Comparison of ENCODE assay signal across 19 mouse cellular contexts in genomic region chr7:56015172-56015571, GRCm38 (mm10). TPM values are rescaled to one million over a fixed set of nuclear protein-coding genes. Genes with fewer than 3 reads are reported as not detected.
A peak's percentile ranks its signal among the peaks of the same experiment; 100 is the strongest.
DNase-seq lines count a peak whose midpoint lies in the region; ATAC-seq and TF ChIP-seq lines count a peak whose summit lies in the region.
"Had no signal": no experiment of that assay in that cellular context is flagged by ENCODE, and none has a peak within 500 bp of the region (broad histone marks: within the 10 kb centered on the region; RNA-seq: fewer than 3 reads in every experiment).

No protein-coding gene starts in this region.

- peak; percentile 31; the same call in 1 of the 2 replicates for ATAC-seq in intestine, embryonic 15.5 days
- ATAC-seq in intestine, postnatal 0 days = no peak
- peak; percentile 84 for ATAC-seq in erythroid progenitor cell, adult 5-6 weeks (replicated peaks; ENCODE audit: low FRiP score, poor library complexity, severe bottlenecking)
- peak; percentile 78 for ATAC-seq in megakaryocyte progenitor cell, adult 5-6 weeks (replicated peaks; ENCODE audit: poor library complexity)
- ATAC-seq in hindbrain, embryonic 11.5 days (ENCODE audit: low FRiP score) = no peak
- ATAC-seq: forebrain, embryonic 13.5 days had no signal

- H3K4me1 ChIP-seq in intestine, embryonic 15.5 days (replicated peaks) = no peaks in the 10 kb centered on the region
- 0 out of 2 replicates have a peak, but pooled peaks cover 3% of the 10 kb centered on the region for H3K4me1 ChIP-seq in intestine, postnatal 0 days (replicated peaks; ENCODE audit: control insufficient read depth, insufficient read depth, low read length)
- H3K4me1 ChIP-seq in hindbrain, embryonic 11.5 days (replicated peaks; ENCODE audit: control insufficient read depth, insufficient read depth, low read length) = no peaks in the 10 kb centered on the region
- H3K4me1 ChIP-seq: neural tube, embryonic 12.5 days had no signal

- no peak overlapping the region for H3K9ac ChIP-seq in intestine, embryonic 15.5 days
- H3K9ac ChIP-seq in intestine, postnatal 0 days (ENCODE audit: low read depth, low read length) = no peak overlapping the region
- no peak overlapping the region for H3K9ac ChIP-seq in hindbrain, embryonic 11.5 days (ENCODE audit: low read depth, low read length)
- H3K9ac ChIP-seq: embryonic facial prominence, embryonic 12.5 days; forebrain, embryonic 13.5 days; heart, embryonic 13.5 days; hindbrain, embryonic 12.5 days; midbrain, embryonic 12.5 days; neural tube, embryonic 12.5 days had no signal

- DNase-seq in yolk sac, embryonic 10.5 days (ENCODE audit: low spot score) = peak; percentile 13
- no peak for DNase-seq in urinary bladder, postnatal 4 days (ENCODE audit: low spot score in 2 of 2)
- DNase-seq in left cerebral cortex, adult 8-10 months (ENCODE audit: low spot score in 2 of 2) = no peak
- no peak for DNase-seq in hindbrain, embryonic 11.5 days (ENCODE audit: low spot score)
- DNase-seq: cerebellum, adult 9-11 months; gastrocnemius, adult 2 months; kidney, adult 2 months; retina, postnatal 1 day had no signal

- WGBS in intestine, embryonic 15.5 days = 72% methylated on average over 6 of the region's 6 CpGs
- 71% methylated on average over 6 of the region's 6 CpGs for WGBS in intestine, postnatal 0 days
- 91% methylated on average over 6 of the region's 6 CpGs for WGBS in hindbrain, embryonic 11.5 days

- no peak overlapping the region for H3K4me3 ChIP-seq in intestine, embryonic 15.5 days (replicated peaks)
- no peak overlapping the region for H3K4me3 ChIP-seq in intestine, postnatal 0 days (ENCODE audit: low read depth, low read length)
- no peak overlapping the region for H3K4me3 ChIP-seq in hindbrain, embryonic 11.5 days (ENCODE audit: low read depth, low read length)
- H3K4me3 ChIP-seq: embryonic facial prominence, embryonic 12.5 days; forebrain, embryonic 13.5 days; gastrocnemius, adult 2 months; heart, embryonic 13.5 days; hindbrain, embryonic 12.5 days; limb, embryonic 10.5 days; midbrain, embryonic 12.5 days; neural tube, embryonic 12.5 days had no signal

- H3K9me3 ChIP-seq in intestine, embryonic 15.5 days = no peaks in the 10 kb centered on the region
- H3K9me3 ChIP-seq in intestine, postnatal 0 days (ENCODE audit: control insufficient read depth) = no peaks in the 10 kb centered on the region
- H3K9me3 ChIP-seq in hindbrain, embryonic 11.5 days (ENCODE audit: control insufficient read depth, low read length) = no peaks in the 10 kb centered on the region
- H3K9me3 ChIP-seq: embryonic facial prominence, embryonic 12.5 days; forebrain, embryonic 13.5 days; heart, embryonic 13.5 days; hindbrain, embryonic 12.5 days; limb, embryonic 10.5 days; midbrain, embryonic 12.5 days; neural tube, embryonic 12.5 days had no signal

- H3K36me3 ChIP-seq in intestine, embryonic 15.5 days = no peaks in the 10 kb centered on the region
- no peaks in the 10 kb centered on the region for H3K36me3 ChIP-seq in intestine, postnatal 0 days (ENCODE audit: control insufficient read depth, insufficient read depth)
- no peaks in the 10 kb centered on the region for H3K36me3 ChIP-seq in hindbrain, embryonic 11.5 days (ENCODE audit: control insufficient read depth, insufficient read depth, low read length)
- H3K36me3 ChIP-seq: embryonic facial prominence, embryonic 12.5 days; heart, embryonic 13.5 days; limb, embryonic 10.5 days; midbrain, embryonic 12.5 days had no signal

- no peak for TF ChIP-seq CTCF in intestine, postnatal 0 days (IDR thresholded peaks at IDR 0.05; ENCODE audit: low read depth)

- no peak overlapping the region for H3K4me2 ChIP-seq in intestine, embryonic 15.5 days (replicated peaks)
- H3K4me2 ChIP-seq in intestine, postnatal 0 days (replicated peaks; ENCODE audit: low read depth) = no peak overlapping the region
- no peak overlapping the region for H3K4me2 ChIP-seq in hindbrain, embryonic 11.5 days (replicated peaks; ENCODE audit: low read depth, low read length)
- H3K4me2 ChIP-seq: embryonic facial prominence, embryonic 12.5 days; forebrain, embryonic 13.5 days; heart, embryonic 13.5 days; hindbrain, embryonic 12.5 days; midbrain, embryonic 12.5 days; neural tube, embryonic 12.5 days had no signal

- no peaks in the 10 kb centered on the region for H3K27me3 ChIP-seq in intestine, embryonic 15.5 days (replicated peaks)
- H3K27me3 ChIP-seq in intestine, postnatal 0 days (replicated peaks; ENCODE audit: control insufficient read depth, insufficient read depth, low read length) = no peaks in the 10 kb centered on the region
- H3K27me3 ChIP-seq in hindbrain, embryonic 11.5 days (ENCODE audit: control insufficient read depth, insufficient read depth, low read length) = no peaks in the 10 kb centered on the region
- H3K27me3 ChIP-seq: embryonic facial prominence, embryonic 12.5 days; forebrain, embryonic 13.5 days; heart, embryonic 13.5 days; hindbrain, embryonic 12.5 days; midbrain, embryonic 12.5 days; neural tube, embryonic 12.5 days had no signal

- H3K27ac ChIP-seq in intestine, embryonic 15.5 days = no peak overlapping the region
- H3K27ac ChIP-seq in intestine, postnatal 0 days (ENCODE audit: low read depth, low read length) = no peak overlapping the region
- H3K27ac ChIP-seq in hindbrain, embryonic 11.5 days (ENCODE audit: low read depth, low read length) = no peak overlapping the region
- H3K27ac ChIP-seq: embryonic facial prominence, embryonic 12.5 days; forebrain, embryonic 13.5 days; gastrocnemius, adult 2 months; heart, embryonic 13.5 days; hindbrain, embryonic 12.5 days; limb, embryonic 10.5 days; midbrain, embryonic 12.5 days; neural tube, embryonic 12.5 days had no signal

RNA-seq across cellular contexts. Expression of gene Nipa1, which starts 4.6 kb away (rescaled TPM):
- polyA plus RNA-seq in intestine, embryonic 15.5 days (2015; fragmentation: Nextera tagmentation; extraction: Ambion mirVana) = 6.2 and 6.4 TPM in 2 replicates
- 3.7 and 4.0 TPM in 2 replicates for polyA plus RNA-seq in intestine, postnatal 0 days (2015; fragmentation: Nextera tagmentation; extraction: Ambion mirVana)
- total RNA-seq in erythroid progenitor cell, adult 5-6 weeks (2015; ENCODE audit: low replicate concordance) = 35.0 and 46.1 TPM in 2 replicates
- total RNA-seq in erythroid progenitor cell, adult 5-6 weeks (2017; ENCODE audit: low replicate concordance) = 39.1 and 52.6 TPM in 2 replicates
- 2.6 and 3.4 TPM in 2 replicates for total RNA-seq in megakaryocyte progenitor cell, adult 5-6 weeks (2015)
- total RNA-seq in megakaryocyte progenitor cell, adult 5-6 weeks (2017) = 3.5 and 4.9 TPM in 2 replicates
- total RNA-seq in left cerebral cortex, adult 8-10 months (2022) = 10 to 100 TPM; 63.2 to 75.9 (median 64.6) TPM
- 11.1 and 11.4 TPM in 2 replicates for polyA plus RNA-seq in hindbrain, embryonic 11.5 days (2014; fragmentation: Nextera tagmentation; extraction: Ambion mirVana)

RNA-seq across cellular contexts. Expression of gene Herc2, which starts 34.8 kb away (rescaled TPM):
- 17.6 and 23.4 TPM in 2 replicates for polyA plus RNA-seq in intestine, embryonic 15.5 days (2015; fragmentation: Nextera tagmentation; extraction: Ambion mirVana)
- polyA plus RNA-seq in intestine, postnatal 0 days (2015; fragmentation: Nextera tagmentation; extraction: Ambion mirVana) = 12.3 and 14.5 TPM in 2 replicates
- 39.0 and 65.6 TPM in 2 replicates for total RNA-seq in erythroid progenitor cell, adult 5-6 weeks (2015; ENCODE audit: low replicate concordance)
- 173 and 232 TPM in 2 replicates for total RNA-seq in erythroid progenitor cell, adult 5-6 weeks (2017; ENCODE audit: low replicate concordance)
- total RNA-seq in megakaryocyte progenitor cell, adult 5-6 weeks (2015) = 23.0 and 33.9 TPM in 2 replicates
- 29.2 and 35.8 TPM in 2 replicates for total RNA-seq in megakaryocyte progenitor cell, adult 5-6 weeks (2017)
- 100 to 1,000 TPM; 115 to 140 (median 125) TPM for total RNA-seq in left cerebral cortex, adult 8-10 months (2022)
- 28.0 and 43.5 TPM in 2 replicates for polyA plus RNA-seq in hindbrain, embryonic 11.5 days (2014; fragmentation: Nextera tagmentation; extraction: Ambion mirVana)

RNA-seq across cellular contexts. Expression of gene Nipa2, which starts 52.9 kb away (rescaled TPM):
- polyA plus RNA-seq in intestine, embryonic 15.5 days (2015; fragmentation: Nextera tagmentation; extraction: Ambion mirVana) = 56.6 and 63.9 TPM in 2 replicates
- 124 and 142 TPM in 2 replicates for polyA plus RNA-seq in intestine, postnatal 0 days (2015; fragmentation: Nextera tagmentation; extraction: Ambion mirVana)
- 35.0 and 67.9 TPM in 2 replicates for total RNA-seq in erythroid progenitor cell, adult 5-6 weeks (2015; ENCODE audit: low replicate concordance)
- 38.0 and 47.7 TPM in 2 replicates for total RNA-seq in erythroid progenitor cell, adult 5-6 weeks (2017; ENCODE audit: low replicate concordance)
- 55.1 and 56.7 TPM in 2 replicates for total RNA-seq in megakaryocyte progenitor cell, adult 5-6 weeks (2015)
- 32.1 and 35.4 TPM in 2 replicates for total RNA-seq in megakaryocyte progenitor cell, adult 5-6 weeks (2017)
- total RNA-seq in left cerebral cortex, adult 8-10 months (2022) = 10 to 100 TPM; 45.1 to 51.3 (median 48.6) TPM
- 48.4 and 49.7 TPM in 2 replicates for polyA plus RNA-seq in hindbrain, embryonic 11.5 days (2014; fragmentation: Nextera tagmentation; extraction: Ambion mirVana)

Comparison
In these comparisons a context has a peak if more than half of its experiments do, and no peak if none do; other contexts are left out.
1. ATAC-seq: peak in intestine, embryonic 15.5 days (single experiment), erythroid progenitor cell, adult 5-6 weeks (single experiment) and megakaryocyte progenitor cell, adult 5-6 weeks (single experiment); none in intestine, postnatal 0 days (single experiment) and hindbrain, embryonic 11.5 days (single experiment).
2. RNA of gene Nipa1, which starts 4.6 kb away (total RNA-seq): 63.2 to 75.9 TPM in left cerebral cortex, adult 8-10 months and 35.0 to 52.6 TPM in erythroid progenitor cell, adult 5-6 weeks; 2.6 to 4.9 TPM in megakaryocyte progenitor cell, adult 5-6 weeks; every median in the first group is over 4 times any median in the second.